Mouse (Mus musculus) cerebellum, postnatal 25 days (tissue): ENCODE results near the gene Lcn11.

Experiments
- DNase-seq, 2 experiments: peaks; one replicate each; pipeline ENCODE4 v3.0.0; 2021; ENCODE audit warnings: mixed read lengths in 2 of 2

The Lcn11 gene

DNA sequence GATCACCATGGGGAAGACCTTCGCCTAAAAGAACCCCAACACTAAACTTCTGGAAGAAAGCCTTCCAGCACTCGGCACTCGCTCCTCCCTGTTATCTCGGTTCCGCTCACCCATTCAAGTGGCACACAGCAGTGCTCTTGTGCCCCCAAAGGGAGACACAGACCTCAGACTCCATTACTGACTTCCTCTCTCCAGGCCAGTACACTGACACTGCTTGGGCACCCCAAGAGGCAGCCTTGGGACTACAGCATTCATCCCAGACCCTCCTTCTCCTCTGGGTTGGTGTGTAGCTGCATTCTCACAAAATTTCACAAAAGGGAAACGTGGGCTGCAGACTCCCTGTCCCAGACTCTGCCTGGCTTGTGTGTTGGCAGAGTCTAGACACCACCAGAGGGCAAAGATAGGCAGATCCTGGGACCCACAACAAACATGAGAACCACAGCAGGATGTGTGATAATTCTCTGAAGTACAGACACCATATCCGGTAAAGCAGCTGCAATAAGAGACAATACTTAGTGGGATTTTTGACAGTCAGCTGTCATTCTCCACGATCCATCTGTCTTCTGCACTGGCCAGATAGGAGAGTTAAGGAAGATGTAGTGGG is 51.6 kb downstream of the Lcn11 start:
- DNase-seq = no peak
